Mouse (Mus musculus): ENCODE measurements around the gene Cyp2a12.
"Not testable (repeated sequence)": the region's sequence is repeated elsewhere in the genome, so short reads cannot be mapped to it uniquely, and the experiment has no call there.

Cyp2a12 gene

DNA sequence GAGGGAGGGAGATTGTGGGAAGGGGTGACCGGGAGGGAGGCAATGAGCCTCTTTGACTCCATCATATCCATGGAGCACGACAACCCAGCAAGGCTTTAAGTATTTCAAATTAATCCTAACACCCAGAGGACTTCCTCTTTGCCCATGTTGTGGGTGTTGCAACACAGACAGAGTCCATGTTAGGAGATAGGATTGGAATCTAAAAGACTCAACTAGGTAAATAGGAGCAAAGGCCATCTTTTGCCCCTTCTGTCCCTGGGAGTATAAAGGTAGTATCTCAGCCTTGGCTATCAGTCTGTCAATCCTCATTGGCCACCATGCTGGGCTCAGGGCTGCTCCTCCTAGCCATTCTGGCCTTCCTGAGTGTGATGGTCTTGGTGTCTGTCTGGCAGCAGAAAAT is at the start of gene Cyp2a12:
TSS of gene Cyp2a12 (plus strand) at position 293 of the 400 bp plus-strand sequence.
- no peak for DNase-seq (ENCODE audit: low spot score in 2 of 2)

DNA sequence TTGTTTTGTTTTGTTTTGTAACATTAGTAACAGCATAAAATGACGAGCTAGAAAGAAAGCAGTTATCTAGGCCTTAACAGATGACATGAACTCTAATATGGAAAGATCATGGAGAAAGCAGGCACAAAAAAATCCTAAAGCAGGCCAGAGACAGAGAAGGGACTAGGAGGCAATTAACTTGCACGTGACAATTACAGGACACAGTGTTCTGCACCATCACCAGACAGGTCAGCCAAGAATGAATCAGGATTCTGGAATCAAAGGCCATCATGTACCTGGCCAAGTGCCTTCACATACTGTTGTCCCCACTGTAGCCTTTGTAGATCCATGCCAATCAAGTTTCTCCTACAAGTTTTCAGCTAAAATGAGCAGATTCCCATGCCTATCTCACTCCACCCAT is 47.4 kb upstream of the Cyp2a12 start:
- not testable (repeated sequence) for DNase-seq (ENCODE audit: low spot score in 2 of 2)

DNA sequence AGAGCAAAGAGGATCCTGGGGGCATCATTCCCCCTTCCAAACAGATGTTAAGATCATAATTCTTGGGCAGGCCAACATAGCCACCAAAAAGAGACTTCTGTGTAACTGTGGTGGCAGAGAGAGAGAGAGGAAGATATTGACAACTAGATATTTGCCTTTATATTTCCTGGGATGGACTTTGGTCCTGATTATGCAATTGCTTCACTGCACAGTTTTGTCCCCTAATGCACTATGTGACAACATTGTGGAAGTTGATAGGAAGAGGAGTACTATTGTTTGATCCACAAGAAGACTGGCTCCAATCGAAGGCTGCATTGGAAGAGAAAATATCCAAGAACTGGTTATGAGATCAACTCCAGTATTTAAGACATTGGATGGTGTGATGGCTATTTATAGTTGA is 46.9 kb upstream of the Cyp2a12 start:
- not testable (repeated sequence) for DNase-seq (ENCODE audit: low spot score in 2 of 2)

DNA sequence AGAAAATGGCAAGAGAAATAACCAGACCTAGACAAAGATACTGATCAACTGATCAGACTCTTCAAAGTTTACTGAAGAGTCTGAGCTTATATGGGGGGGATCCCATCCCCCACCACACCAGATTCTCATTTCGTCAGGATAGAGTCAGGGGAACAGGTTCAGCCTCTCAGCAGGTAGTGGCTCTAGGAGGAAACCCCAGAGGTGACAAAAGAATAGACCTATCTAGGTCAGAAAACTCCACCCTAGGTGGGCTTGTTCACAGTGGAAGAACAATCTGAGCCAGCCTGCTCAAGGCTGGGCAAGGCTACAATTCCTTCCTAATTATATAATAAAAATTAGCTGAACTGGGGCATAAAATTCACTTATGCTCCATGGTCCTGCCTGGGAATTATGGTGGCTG is 46.3 kb upstream of the Cyp2a12 start:
- DNase-seq (ENCODE audit: low spot score in 2 of 2): no peak

DNA sequence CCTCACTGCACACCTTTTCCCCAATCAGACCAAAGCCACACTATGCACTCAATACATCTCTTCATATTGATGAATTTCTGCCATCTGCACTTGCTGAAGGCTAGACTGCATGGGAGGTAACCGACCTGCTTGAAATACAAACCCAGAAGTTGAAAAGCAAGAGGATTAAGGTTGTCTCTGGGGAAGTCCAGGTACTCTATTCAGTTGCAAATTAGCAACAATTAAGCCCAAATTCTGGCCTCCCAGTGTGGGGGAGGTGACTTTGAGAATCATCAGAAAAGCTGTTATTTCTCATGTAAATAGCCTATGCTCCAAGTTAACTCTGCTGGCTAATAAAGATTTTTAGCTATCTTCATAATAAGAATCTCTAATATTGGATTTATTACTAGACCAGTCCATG is 45.7 kb upstream of the Cyp2a12 start:
- not testable (repeated sequence) for DNase-seq (ENCODE audit: low spot score in 2 of 2)

DNA sequence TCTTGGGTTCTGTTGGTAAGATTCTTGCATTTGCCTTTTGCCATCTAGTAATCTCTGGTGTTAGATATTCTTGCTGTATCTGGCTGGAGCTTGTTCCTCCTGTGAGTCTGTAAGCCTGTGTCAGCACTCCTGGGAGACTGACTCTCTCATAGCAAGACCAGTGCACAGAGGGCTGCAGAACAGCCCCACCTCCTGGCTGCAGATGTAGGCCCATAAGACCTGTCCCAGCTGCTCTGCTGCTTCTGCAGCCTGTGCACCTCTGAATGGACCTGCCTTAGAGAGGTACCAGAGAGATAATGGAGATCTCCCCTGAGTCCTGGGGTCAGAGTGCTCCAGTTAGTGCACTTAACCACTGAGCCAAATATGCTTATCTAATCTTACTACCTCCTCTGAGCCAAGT is 2.3 kb upstream of the Cyp2a12 start:
- not testable (repeated sequence) for DNase-seq (ENCODE audit: low spot score in 2 of 2)

DNA sequence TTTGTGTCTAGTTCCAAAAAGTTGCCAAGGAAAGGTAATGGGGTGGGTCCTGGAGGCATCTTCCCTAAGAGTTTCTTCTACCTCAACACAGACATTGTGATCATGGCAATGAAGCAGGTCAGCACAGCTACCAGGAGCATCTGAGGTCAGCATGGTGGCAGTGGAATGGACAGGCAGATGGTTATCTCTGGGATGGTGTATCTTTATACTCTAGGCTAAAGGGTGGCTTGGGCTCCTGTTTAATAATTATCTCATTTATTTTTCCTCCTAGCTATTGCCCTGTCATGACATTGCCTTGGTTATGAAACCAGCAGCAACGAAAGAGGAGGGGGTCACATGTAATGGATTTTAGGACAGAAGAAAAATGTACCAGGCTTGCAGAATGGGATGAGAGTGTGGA is 20.0 kb downstream of the Cyp2a12 start:
- DNase-seq (ENCODE audit: low spot score in 2 of 2): not testable (repeated sequence)

DNA sequence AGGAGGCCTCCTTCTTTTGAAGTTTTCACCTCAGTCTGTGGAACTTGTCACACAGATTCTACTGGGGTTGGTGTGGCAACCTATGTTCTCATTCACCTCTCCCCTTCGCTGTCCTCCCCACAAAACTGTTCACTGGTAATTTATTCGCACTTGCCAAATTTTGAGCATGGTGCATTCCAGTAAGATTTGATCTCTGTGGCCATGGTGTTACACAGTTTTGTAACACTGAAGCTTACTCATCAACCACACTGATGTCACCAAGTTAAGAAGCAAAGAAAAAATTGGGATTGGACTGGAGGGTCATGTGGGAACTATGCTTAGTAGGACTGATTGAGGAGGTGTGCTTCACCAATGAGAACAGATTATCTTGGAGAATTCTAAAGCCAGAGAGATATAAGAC is 30.5 kb downstream of the Cyp2a12 start:
- DNase-seq (ENCODE audit: low spot score in 2 of 2): not testable (repeated sequence)

DNA sequence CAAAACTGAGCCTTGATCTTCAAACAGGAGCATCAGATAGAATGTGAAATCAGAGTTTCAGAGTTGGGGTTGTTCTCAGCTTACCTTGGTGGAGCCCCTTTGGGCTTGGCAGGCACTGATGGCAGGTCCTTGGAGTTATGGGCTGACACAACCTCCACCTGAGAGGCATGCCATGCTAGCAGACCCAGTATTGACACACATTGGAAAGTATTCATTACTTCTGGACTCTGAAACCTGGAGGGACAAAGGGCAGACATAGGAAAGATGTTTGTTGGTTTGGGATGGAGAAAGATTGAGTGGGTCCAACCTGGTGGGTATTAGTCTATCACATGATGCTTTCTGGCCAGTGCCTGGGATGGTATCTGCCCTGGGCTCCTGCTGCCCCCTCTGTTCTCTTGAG is 31.0 kb downstream of the Cyp2a12 start:
- not testable (repeated sequence) for DNase-seq (ENCODE audit: low spot score in 2 of 2)

DNA sequence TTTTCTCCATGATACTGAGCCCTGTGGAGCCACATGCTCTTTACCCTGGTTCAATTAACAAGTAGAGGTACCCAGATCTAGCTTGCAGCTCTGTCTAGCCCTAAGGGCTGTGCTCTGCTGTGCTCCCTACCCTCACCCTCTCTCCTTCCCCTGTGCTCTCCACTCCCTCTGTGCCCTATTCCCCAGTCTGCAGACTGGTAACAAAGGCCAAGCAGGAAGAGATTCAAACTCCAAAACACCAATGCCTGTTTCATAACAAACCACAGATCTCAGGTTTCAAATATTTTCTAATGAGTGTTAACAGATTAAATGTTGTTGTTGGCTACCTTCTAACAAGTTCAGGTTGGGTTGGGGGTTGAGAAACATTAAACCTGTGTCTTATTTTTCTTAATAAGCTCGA is 49.8 kb downstream of the Cyp2a12 start:
- DNase-seq (ENCODE audit: low spot score in 2 of 2): no peak

DNA sequence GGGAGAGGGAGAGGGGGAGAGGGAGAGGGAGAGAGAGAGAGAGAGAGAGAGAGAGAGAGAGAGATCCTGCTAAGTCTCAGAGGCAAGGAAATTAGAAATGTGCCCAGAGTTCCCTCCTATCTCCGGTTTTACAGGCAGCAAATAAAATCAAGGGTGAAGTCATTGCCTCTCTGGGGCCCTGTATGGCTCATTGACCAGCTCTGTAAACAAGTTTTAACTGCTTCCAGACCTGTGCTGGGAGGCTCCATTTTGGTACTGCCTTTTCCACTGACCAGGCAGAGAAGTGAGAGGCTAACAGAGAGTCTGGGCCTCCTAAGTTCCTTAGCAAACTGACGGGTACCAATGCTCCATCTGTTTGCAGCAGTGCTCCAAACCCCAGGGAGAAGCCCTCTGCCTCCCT is 52.7 kb downstream of the Cyp2a12 start:
- DNase-seq (ENCODE audit: low spot score in 2 of 2): no peak
